Mouse (Mus musculus) hindbrain, embryonic 11.5 days (tissue): ENCODE measurements around the gene Chaf1a. TPM values are rescaled to one million over a fixed set of nuclear protein-coding genes. Genes with fewer than 3 reads are reported as not detected.

Source experiments
- ATAC-seq: fragments of 200-750 bp; cut with Nextera tagmentation; 2 replicates; pipeline ENCODE4 v1.8.0; 2017; ENCODE audit warnings: mild to moderate bottlenecking, moderate TSS enrichment, moderate library complexity; ENCODE audit not compliant: low FRiP score
- DNase-seq: peaks from one replicate; pipeline ENCODE4 v3.0.0-alpha.2; 2015; ENCODE audit warnings: low spot score
- H3K27ac ChIP-seq: fragments of 300-500 bp; sonication (generic); 2 replicates; pipeline ENCODE4 v1.5.1; 2014; ENCODE audit warnings: mild to moderate bottlenecking, low read depth, low read length
- H3K27me3 ChIP-seq: fragments of 300-500 bp; sonication (generic); 2 replicates; pipeline ENCODE4 v1.6.1; 2014; ENCODE audit warnings: mild to moderate bottlenecking, low read length, moderate library complexity, mixed read lengths; ENCODE audit not compliant: control insufficient read depth, insufficient read depth
- H3K36me3 ChIP-seq: fragments of 300-500 bp; sonication (generic); 2 replicates; pipeline ENCODE4 v1.6.1; 2014; ENCODE audit warnings: mild to moderate bottlenecking, low read length, moderate library complexity, mixed read lengths; ENCODE audit not compliant: control insufficient read depth, insufficient read depth
- H3K4me1 ChIP-seq: fragments of 300-500 bp; sonication (generic); replicated peaks from 2 replicates; pipeline ENCODE4 v1.6.1; 2014; ENCODE audit warnings: low read length, mixed read lengths; ENCODE audit not compliant: control insufficient read depth, insufficient read depth
- H3K4me2 ChIP-seq: fragments of 300-500 bp; sonication (generic); replicated peaks from 2 replicates; pipeline ENCODE4 v1.6.1; 2014; ENCODE audit warnings: mild to moderate bottlenecking, low read depth, low read length
- H3K4me3 ChIP-seq: fragments of 300-500 bp; sonication (generic); 2 replicates; pipeline ENCODE4 v1.5.1; 2014; ENCODE audit warnings: low read depth, low read length
- H3K9ac ChIP-seq: fragments of 300-500 bp; sonication (generic); 2 replicates; pipeline ENCODE4 v1.6.1; 2014; ENCODE audit warnings: low read depth, low read length
- H3K9me3 ChIP-seq: fragments of 300-500 bp; sonication (generic); 2 replicates; pipeline ENCODE4 v1.6.1; 2016; ENCODE audit warnings: low read length; ENCODE audit not compliant: control insufficient read depth
- WGBS: fragments of 180-500 bp; shearing (Covaris S2); extraction: QIAGEN DNeasy Blood & Tissue Kit; methylation state at CpG from one replicate; pipeline ENCODE4 v1.1.7; 2014; 5-methylcytosine and 5-hydroxymethylcytosine counted together
- polyA plus RNA-seq: library from polyadenylated mRNA; unstranded; fragments of >200 nt; fragmentation: Nextera tagmentation; extraction: Ambion mirVana; gene quantifications from 2 replicates; pipeline ENCODE4 v1.2.1, GENCODE M21; 2014

Chaf1a gene
- polyA plus RNA-seq, 1 experiment from 2014 or later: 16.1 TPM

DNA sequence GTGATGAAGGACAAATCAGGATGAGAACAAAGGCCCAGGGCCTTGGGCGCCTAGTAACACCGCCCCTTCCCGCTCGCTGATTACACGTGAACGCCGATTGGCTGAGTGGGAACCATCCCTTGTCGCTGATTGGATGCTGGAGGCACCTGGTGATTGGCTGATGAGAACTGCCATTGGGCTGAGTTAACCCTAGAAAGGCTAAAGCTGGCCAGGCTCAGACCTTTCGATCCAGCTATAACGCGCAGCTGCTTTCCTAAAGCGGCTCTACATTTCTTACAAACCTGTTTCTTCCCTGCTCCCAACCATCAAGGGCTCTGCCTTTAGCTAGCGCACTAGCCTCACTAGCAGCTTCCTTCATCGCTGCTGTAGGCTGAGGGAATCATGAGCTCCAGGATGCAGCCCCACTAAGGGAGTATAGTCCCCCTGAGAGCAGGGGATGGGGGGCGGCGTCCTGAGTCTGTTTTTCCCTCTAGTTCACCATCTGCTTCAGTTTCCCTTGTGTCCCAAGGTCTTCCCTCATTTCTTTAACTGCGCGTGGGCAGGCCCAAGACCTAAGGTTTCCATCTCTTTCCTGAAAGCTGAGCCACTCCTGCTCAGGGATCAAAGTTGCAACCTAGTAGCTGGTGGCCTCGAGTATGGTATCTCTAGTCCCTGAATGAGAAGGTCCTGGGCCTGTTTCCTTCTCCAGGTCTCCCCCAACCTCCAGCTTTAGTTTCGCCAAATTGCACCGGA lies 31.7 kb upstream of the Chaf1a start:
- no peaks in the 10 kb centered on the region for H3K27me3 ChIP-seq
- H3K27ac ChIP-seq: peak overlapping the region; percentile 97
- H3K9ac ChIP-seq: peak overlapping the region; percentile 71
- H3K4me3 ChIP-seq: peak overlapping the region; percentile 77
- no peaks in the 10 kb centered on the region for H3K36me3 ChIP-seq
- DNase-seq (peak; percentile 95), ATAC-seq (peak; percentile 94)
- peak overlapping the region; percentile 94 for H3K4me2 ChIP-seq
- peaks cover 8% of the 10 kb centered on the region; the same call in 1 of the 2 replicates for H3K4me1 ChIP-seq
- H3K9me3 ChIP-seq: no peaks in the 10 kb centered on the region
- 0% methylated on average over 21 of the region's 21 CpGs for WGBS

DNA sequence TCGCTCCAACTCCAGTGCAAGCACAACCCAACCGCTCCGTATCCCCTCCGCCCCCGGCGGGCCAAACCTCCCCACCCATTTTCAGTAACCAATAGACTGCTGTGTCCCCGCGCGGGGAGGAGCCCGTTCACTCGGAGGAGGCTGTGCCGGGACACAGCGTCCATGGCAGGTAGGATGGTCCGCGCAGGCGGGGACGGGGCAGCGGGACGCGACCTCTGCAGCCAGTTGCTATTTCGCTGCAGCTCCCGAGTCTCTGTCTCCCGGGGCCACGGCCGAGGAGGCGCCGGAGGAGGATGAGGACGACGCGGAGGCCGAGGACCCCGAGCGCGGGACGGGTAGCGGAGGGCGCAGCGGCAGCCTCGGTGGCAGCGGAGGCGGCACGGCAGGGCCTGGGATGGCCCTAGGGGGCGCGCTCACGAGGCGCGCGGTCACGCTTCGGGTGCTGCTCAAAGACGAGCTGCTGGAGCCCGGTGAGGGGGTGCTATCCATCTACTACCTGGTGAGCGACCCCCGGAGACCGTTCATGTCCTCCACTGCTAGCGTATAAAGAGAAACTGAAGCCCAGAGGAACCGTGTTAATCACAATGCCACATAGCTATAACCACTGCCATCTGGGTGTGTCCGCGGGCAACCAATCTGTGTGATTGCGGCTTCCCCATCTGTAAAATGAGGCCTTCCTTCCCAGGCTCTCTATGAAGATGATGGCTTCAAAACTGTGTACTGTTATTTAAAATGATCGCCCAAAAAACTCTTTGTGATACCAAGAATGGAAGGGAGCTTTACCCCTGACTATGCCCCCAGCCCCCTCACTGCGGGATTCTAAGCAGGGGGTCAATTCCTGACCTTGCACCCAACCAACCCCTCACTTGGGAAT lies 30.9 kb upstream of the Chaf1a start:
- WGBS: 2% methylated on average over 58 of the region's 62 CpGs
- Histone ChIP-seq H3K9ac (peak overlapping the region; percentile 87), H3K27me3 (no peaks in the 10 kb centered on the region), H3K4me3 (peak overlapping the region; percentile 77), H3K4me2 (peak overlapping the region; percentile 94), H3K4me1 (peaks cover 8% of the 10 kb centered on the region; the same call in 1 of the 2 replicates), H3K27ac (peak overlapping the region; percentile 97), H3K9me3 (no peaks in the 10 kb centered on the region), H3K36me3 (no peaks in the 10 kb centered on the region)
- ATAC-seq (peak; percentile 91), DNase-seq (peak; percentile 88)

DNA sequence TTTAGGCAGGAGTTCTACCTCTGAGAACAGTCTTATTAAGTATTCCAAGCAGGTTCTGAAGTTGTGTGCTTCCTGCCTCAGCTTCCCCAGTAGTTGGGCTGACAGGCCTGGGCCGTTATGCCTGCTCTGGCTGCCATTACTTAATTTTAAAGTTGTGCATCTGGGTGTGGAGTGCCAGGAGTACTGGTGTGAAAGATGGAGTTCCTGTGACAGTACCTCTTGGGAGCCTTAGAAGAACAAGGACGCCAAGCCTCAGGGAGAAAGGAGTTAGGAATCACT lies 30.3 kb upstream of the Chaf1a start:
- Histone ChIP-seq H3K27ac (peak overlapping the region; percentile 97; the same call in 1 of the 2 replicates), H3K9ac (peak overlapping the region; percentile 87)

DNA sequence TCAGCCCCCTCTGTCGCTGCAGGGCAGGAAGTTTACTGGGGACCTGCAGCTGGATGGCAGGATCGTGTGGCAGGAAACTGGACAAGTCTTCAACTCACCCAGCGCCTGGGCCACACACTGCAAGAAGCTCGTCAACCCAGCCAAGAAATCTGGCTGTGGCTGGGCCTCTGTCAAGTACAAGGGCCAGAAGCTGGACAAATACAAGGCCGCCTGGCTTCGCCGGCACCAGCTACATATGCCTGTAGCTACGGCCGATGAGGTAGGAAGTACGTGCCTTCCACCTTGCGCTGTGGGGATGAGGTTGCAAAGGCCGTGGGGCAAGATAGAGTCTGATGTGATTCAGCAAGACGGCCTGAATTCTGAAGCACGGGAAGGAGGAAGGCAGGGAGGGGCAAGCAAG lies 30.0 kb upstream of the Chaf1a start:
- Histone ChIP-seq H3K36me3 (no peaks in the 10 kb centered on the region), H3K4me2 (peak overlapping the region; percentile 94), H3K27me3 (no peaks in the 10 kb centered on the region), H3K4me1 (peaks cover 8% of the 10 kb centered on the region; the same call in 1 of the 2 replicates), H3K9me3 (no peaks in the 10 kb centered on the region), H3K4me3 (peak overlapping the region; percentile 77), H3K27ac (no peak overlapping the region), H3K9ac (peak overlapping the region; percentile 87)
- 66% methylated on average over 14 of the region's 14 CpGs for WGBS
- ATAC-seq (no peak), DNase-seq (no peak)

More for the DNA sequence above, 30.3 kb upstream of the Chaf1a start:
- H3K4me1 ChIP-seq: peaks cover 8% of the 10 kb centered on the region; the same call in 1 of the 2 replicates
- no peaks in the 10 kb centered on the region for H3K27me3 ChIP-seq
- no peaks in the 10 kb centered on the region for H3K36me3 ChIP-seq
- peak overlapping the region; percentile 77 for H3K4me3 ChIP-seq
- no peak for DNase-seq
- H3K9me3 ChIP-seq: no peaks in the 10 kb centered on the region
- no peak for ATAC-seq
- WGBS: 47% methylated on average over 2 of the region's 2 CpGs
- peak overlapping the region; percentile 94 for H3K4me2 ChIP-seq

DNA sequence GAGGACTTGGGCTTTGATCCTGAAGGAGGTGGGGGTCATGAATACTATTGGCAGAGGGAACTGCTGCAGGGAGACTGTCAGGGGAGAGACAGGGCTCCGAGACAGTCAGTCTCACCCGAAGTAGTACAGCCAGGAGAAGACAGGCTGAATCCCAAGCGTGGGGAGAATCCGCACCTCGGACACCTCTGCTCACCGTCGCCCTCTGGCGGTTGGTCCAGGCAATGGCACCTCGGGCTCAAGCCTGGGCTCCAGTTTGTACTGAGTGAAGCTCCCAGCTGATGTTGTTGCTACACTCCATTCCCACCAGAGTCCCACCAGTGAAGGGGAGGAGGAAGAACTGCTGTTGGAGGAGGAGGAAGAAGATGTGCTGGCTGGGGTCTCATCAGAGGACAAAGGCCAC lies 29.6 kb upstream of the Chaf1a start:
- DNase-seq (peak; percentile 90), ATAC-seq (no peak)
- no peaks in the 10 kb centered on the region for H3K27me3 ChIP-seq
- no peak overlapping the region; the same call in 1 of the 2 replicates for H3K9ac ChIP-seq
- H3K4me3 ChIP-seq: peak overlapping the region; percentile 77
- H3K9me3 ChIP-seq: no peaks in the 10 kb centered on the region
- peaks cover 8% of the 10 kb centered on the region; the same call in 1 of the 2 replicates for H3K4me1 ChIP-seq
- H3K27ac ChIP-seq: no peak overlapping the region
- WGBS: 9% methylated on average over 9 of the region's 9 CpGs
- H3K36me3 ChIP-seq: 0 out of 2 replicates have a peak, but pooled peaks cover under 1% of the 10 kb centered on the region
- peak overlapping the region; percentile 94 for H3K4me2 ChIP-seq

DNA sequence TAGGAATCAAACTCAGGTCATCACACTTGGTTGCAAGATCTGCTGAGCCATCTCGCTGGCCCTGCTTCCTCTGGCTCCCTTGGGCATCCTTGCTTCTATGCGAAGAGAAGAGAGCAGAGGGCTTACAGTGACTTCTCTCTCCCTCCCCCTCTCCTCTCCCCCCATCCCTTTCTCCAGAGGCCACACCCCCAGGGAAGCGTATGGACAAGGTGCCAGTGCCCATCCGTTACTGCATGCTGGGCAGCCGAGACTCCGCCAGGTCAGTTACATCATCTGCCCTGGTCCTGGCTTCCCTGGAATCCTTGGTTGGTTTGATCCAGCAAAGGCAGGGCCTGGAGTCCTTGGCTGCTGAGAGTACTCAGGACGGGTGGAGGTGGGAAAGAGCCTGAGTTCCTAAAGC lies 28.8 kb upstream of the Chaf1a start:
- H3K4me3 ChIP-seq: no peak overlapping the region
- peaks cover 8% of the 10 kb centered on the region; the same call in 1 of the 2 replicates for H3K4me1 ChIP-seq
- 89% methylated on average over 7 of the region's 7 CpGs for WGBS
- no peaks in the 10 kb centered on the region for H3K9me3 ChIP-seq
- no peaks in the 10 kb centered on the region for H3K27me3 ChIP-seq
- DNase-seq (no peak), ATAC-seq (no peak)
- 0 out of 2 replicates have a peak, but pooled peaks cover 5% of the 10 kb centered on the region for H3K36me3 ChIP-seq
- no peak overlapping the region for H3K9ac ChIP-seq
- no peak overlapping the region for H3K4me2 ChIP-seq
- H3K27ac ChIP-seq: no peak overlapping the region

DNA sequence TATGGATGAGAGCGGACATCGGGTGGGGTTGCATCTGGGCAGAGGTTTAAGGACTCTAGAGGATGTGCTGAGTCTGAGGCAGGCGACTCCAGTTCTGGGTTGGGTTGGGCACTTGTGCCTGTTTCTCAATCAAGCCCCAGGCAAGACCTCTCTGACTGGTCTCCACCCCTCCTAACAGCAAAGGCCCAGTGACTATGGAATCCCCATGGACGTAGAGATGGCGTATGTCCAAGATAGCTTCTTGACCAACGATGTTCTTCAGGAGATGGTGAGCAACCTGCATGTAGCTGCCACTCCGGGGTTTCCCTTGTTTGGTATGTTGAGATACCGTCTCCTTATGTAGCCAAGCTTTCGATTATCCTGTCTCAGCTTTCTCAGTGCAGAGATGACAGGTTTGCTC lies 24.9 kb upstream of the Chaf1a start:
- Histone ChIP-seq H3K27me3 (no peaks in the 10 kb centered on the region), H3K4me3 (no peak overlapping the region), H3K36me3 (peaks cover 21% of the 10 kb centered on the region), H3K9me3 (no peaks in the 10 kb centered on the region), H3K4me1 (peaks cover 2% of the 10 kb centered on the region; the same call in 1 of the 2 replicates), H3K27ac (no peak overlapping the region), H3K4me2 (no peak overlapping the region), H3K9ac (no peak overlapping the region)
- DNase-seq (no peak), ATAC-seq (no peak)
- 96% methylated on average over 9 of the region's 9 CpGs for WGBS

DNA sequence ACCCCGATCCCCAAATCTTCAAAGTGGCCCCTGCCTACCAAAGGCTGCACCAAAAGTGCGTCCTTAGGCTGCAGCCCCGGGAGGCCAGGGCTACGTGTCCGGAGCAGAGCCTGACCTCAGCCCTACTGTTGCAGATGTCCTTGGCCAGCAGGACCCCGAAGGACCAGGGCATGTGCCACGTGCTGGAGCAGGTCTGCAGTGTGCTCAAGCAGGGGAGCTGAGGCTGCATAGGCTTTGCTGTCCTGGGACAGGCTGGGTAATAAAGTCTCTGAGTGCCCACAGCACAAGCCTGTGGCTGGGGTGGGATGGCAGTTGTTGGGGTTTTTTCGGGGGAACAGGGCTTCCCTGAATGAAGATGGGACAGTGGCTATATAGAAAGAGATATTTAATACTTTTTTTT lies 23.9 kb upstream of the Chaf1a start:
- 88% methylated on average over 8 of the region's 8 CpGs for WGBS
- Histone ChIP-seq H3K4me2 (no peak overlapping the region), H3K36me3 (peaks cover 21% of the 10 kb centered on the region), H3K4me3 (no peak overlapping the region), H3K9ac (no peak overlapping the region), H3K27me3 (no peaks in the 10 kb centered on the region), H3K9me3 (no peaks in the 10 kb centered on the region), H3K4me1 (0 out of 2 replicates have a peak, but pooled peaks cover 2% of the 10 kb centered on the region), H3K27ac (no peak overlapping the region)
- no peak for DNase-seq
- ATAC-seq: no peak
